ENCODE assay signal across 8 mouse cellular contexts in genomic region chr7:79391471-79391870, GRCm38 (mm10). TPM values are rescaled to one million over a fixed set of nuclear protein-coding genes. Genes with fewer than 3 reads are reported as not detected.
DNase-seq lines count a peak whose midpoint lies in the region; ATAC-seq and TF ChIP-seq lines count a peak whose summit lies in the region.

No protein-coding gene starts in this region.

- H3K36me3 ChIP-seq in lung, embryonic 14.5 days (ENCODE audit: insufficient read depth) = no peaks in the 10 kb centered on the region; the same call in 1 of the 2 replicates
- H3K36me3 ChIP-seq in embryonic facial prominence, embryonic 11.5 days (replicated peaks; ENCODE audit: control insufficient read depth, insufficient read depth, low read depth, low read length) = no peaks in the 10 kb centered on the region
- no peaks in the 10 kb centered on the region for H3K36me3 ChIP-seq in intestine, embryonic 15.5 days
- no peaks in the 10 kb centered on the region for H3K36me3 ChIP-seq in neural tube, embryonic 13.5 days

- no peaks in the 10 kb centered on the region for H3K27me3 ChIP-seq in lung, embryonic 14.5 days (ENCODE audit: insufficient read depth, low read length)
- no peaks in the 10 kb centered on the region for H3K27me3 ChIP-seq in embryonic facial prominence, embryonic 11.5 days (ENCODE audit: control insufficient read depth, insufficient read depth, low read length)
- H3K27me3 ChIP-seq in intestine, embryonic 15.5 days (replicated peaks) = no peaks in the 10 kb centered on the region
- H3K27me3 ChIP-seq in neural tube, embryonic 13.5 days = no peaks in the 10 kb centered on the region

- H3K9ac ChIP-seq in lung, embryonic 14.5 days = peak overlapping the region; percentile 71
- H3K9ac ChIP-seq in embryonic facial prominence, embryonic 11.5 days (replicated peaks; ENCODE audit: low read length) = peak overlapping the region; percentile 74
- peak overlapping the region; percentile 72 for H3K9ac ChIP-seq in intestine, embryonic 15.5 days
- peak overlapping the region; percentile 76 for H3K9ac ChIP-seq in neural tube, embryonic 13.5 days

- H3K4me2 ChIP-seq in lung, embryonic 14.5 days = peak overlapping the region; percentile 93
- H3K4me2 ChIP-seq in embryonic facial prominence, embryonic 11.5 days (ENCODE audit: low read depth, low read length) = peak overlapping the region; percentile 91
- peak overlapping the region; percentile 96 for H3K4me2 ChIP-seq in intestine, embryonic 15.5 days (replicated peaks)
- peak overlapping the region; percentile 96 for H3K4me2 ChIP-seq in neural tube, embryonic 13.5 days

- H3K27ac ChIP-seq in lung, embryonic 14.5 days (ENCODE audit: low read depth) = peak overlapping the region; percentile 87
- peak overlapping the region; percentile 72 for H3K27ac ChIP-seq in embryonic facial prominence, embryonic 11.5 days (replicated peaks; ENCODE audit: low read depth, low read length)
- H3K27ac ChIP-seq in intestine, embryonic 15.5 days = peak overlapping the region; percentile 84
- peak overlapping the region; percentile 78 for H3K27ac ChIP-seq in neural tube, embryonic 13.5 days (replicated peaks)

- TF ChIP-seq CTCF in lung, embryonic 14.5 days (IDR thresholded peaks at IDR 0.05; ENCODE audit: low read depth) = no peak

- no peaks in the 10 kb centered on the region for H3K4me1 ChIP-seq in lung, embryonic 14.5 days (ENCODE audit: insufficient read depth)
- no peaks in the 10 kb centered on the region for H3K4me1 ChIP-seq in embryonic facial prominence, embryonic 11.5 days (ENCODE audit: control insufficient read depth, insufficient read depth, low read length)
- H3K4me1 ChIP-seq in intestine, embryonic 15.5 days (replicated peaks) = peaks cover 4% of the 10 kb centered on the region; the same call in 1 of the 2 replicates
- H3K4me1 ChIP-seq in neural tube, embryonic 13.5 days (replicated peaks) = peaks cover 40% of the 10 kb centered on the region

- H3K4me3 ChIP-seq in lung, embryonic 14.5 days (ENCODE audit: low read depth, low read length) = peak overlapping the region; percentile 65
- H3K4me3 ChIP-seq in embryonic facial prominence, embryonic 11.5 days (ENCODE audit: low read depth, low read length) = peak overlapping the region; percentile 61
- peak overlapping the region; percentile 73 for H3K4me3 ChIP-seq in intestine, embryonic 15.5 days (replicated peaks)
- peak overlapping the region; percentile 53 for H3K4me3 ChIP-seq in neural tube, embryonic 13.5 days

- 2% methylated on average over 3 of the region's 3 CpGs for WGBS in lung, embryonic 14.5 days
- WGBS in embryonic facial prominence, embryonic 11.5 days = 5% methylated on average over 3 of the region's 3 CpGs
- WGBS in intestine, embryonic 15.5 days = 3% methylated on average over 3 of the region's 3 CpGs
- WGBS in neural tube, embryonic 13.5 days = 11% methylated on average over 3 of the region's 3 CpGs

- ATAC-seq in lung, embryonic 14.5 days (ENCODE audit: insufficient read depth) = peak; percentile 10; the same call in 1 of the 2 replicates
- ATAC-seq in embryonic facial prominence, embryonic 11.5 days (replicated peaks; ENCODE audit: insufficient number of reproducible peaks, low FRiP score, low TSS enrichment, low read depth) = 0 out of 2 replicates have a peak, but pooled peaks have one; percentile 2
- peak; percentile 11 for ATAC-seq in intestine, embryonic 15.5 days
- ATAC-seq in neural tube, embryonic 13.5 days (ENCODE audit: low read depth) = 0 out of 2 replicates have a peak, but pooled peaks have one; percentile 12

- no peaks in the 10 kb centered on the region for H3K9me3 ChIP-seq in lung, embryonic 14.5 days (ENCODE audit: low read depth, low read length)
- no peaks in the 10 kb centered on the region for H3K9me3 ChIP-seq in embryonic facial prominence, embryonic 11.5 days (replicated peaks; ENCODE audit: control insufficient read depth, low read length)
- no peaks in the 10 kb centered on the region for H3K9me3 ChIP-seq in intestine, embryonic 15.5 days
- no peaks in the 10 kb centered on the region for H3K9me3 ChIP-seq in neural tube, embryonic 13.5 days

- no peak for DNase-seq in lung, embryonic 14.5 days
- no peak for DNase-seq in lung, postnatal 14 days
- DNase-seq in embryonic facial prominence, embryonic 11.5 days (ENCODE audit: low spot score) = peak; percentile 44
- DNase-seq in adrenal gland, adult 2 months = no peak
- no peak for DNase-seq in MN1 (ENCODE audit: low spot score)
- DNase-seq in urinary bladder, adult 18-20 months (ENCODE audit: low spot score in 2 of 2) = no peak

RNA-seq across cellular contexts. Expression of gene Fanci, which starts 0.3 kb away (rescaled TPM):
- 16.9 and 19.3 TPM in 2 replicates for polyA plus RNA-seq in lung, embryonic 14.5 days (2014; fragmentation: Nextera tagmentation; extraction: Ambion mirVana)
- 17.4 and 21.4 TPM in 2 replicates for polyA plus RNA-seq in embryonic facial prominence, embryonic 11.5 days (2014; fragmentation: Nextera tagmentation; extraction: Ambion mirVana)
- polyA plus RNA-seq in intestine, embryonic 15.5 days (2015; fragmentation: Nextera tagmentation; extraction: Ambion mirVana) = 7.9 and 8.6 TPM in 2 replicates
- 2.7 and 3.5 TPM in 2 replicates for polyA plus RNA-seq in neural tube, embryonic 13.5 days (2015; fragmentation: Nextera tagmentation; extraction: Ambion mirVana)
- under 1 TPM; 0.35 to 0.49 TPM for total RNA-seq in adrenal gland, adult 2 months (2021)
- 0.37 and 0.44 TPM in 2 replicates for polyA plus RNA-seq in adrenal gland, adult 2 months (2012; rRNA removed)

RNA-seq across cellular contexts. Expression of gene Rlbp1, which starts 4.6 kb away (rescaled TPM):
- polyA plus RNA-seq in lung, embryonic 14.5 days (2014; fragmentation: Nextera tagmentation; extraction: Ambion mirVana) = 0.26 and 0.54 TPM in 2 replicates
- polyA plus RNA-seq in embryonic facial prominence, embryonic 11.5 days (2014; fragmentation: Nextera tagmentation; extraction: Ambion mirVana) = 1.8 and 3.6 TPM in 2 replicates
- polyA plus RNA-seq in intestine, embryonic 15.5 days (2015; fragmentation: Nextera tagmentation; extraction: Ambion mirVana) = 0.24 and 0.29 TPM in 2 replicates
- polyA plus RNA-seq in neural tube, embryonic 13.5 days (2015; fragmentation: Nextera tagmentation; extraction: Ambion mirVana) = 19.2 and 19.7 TPM in 2 replicates
- total RNA-seq in adrenal gland, adult 2 months (2021) = not detected
- polyA plus RNA-seq in adrenal gland, adult 2 months (2012; rRNA removed) = 0.38 and 0.56 TPM in 2 replicates
